Mouse (Mus musculus): Measurements from ENCODE around the gene Sgms2.

The Sgms2 gene

GRCm38 (mm10) chr3:131485388-131485787 lies 5.8 kb downstream of the Sgms2 start:
- no peak for DNase-seq (ENCODE audit: low read depth)

GRCm38 (mm10) chr3:131483650-131484049 lies 7.6 kb downstream of the Sgms2 start:
- no peak for DNase-seq (ENCODE audit: low read depth)

DNA sequence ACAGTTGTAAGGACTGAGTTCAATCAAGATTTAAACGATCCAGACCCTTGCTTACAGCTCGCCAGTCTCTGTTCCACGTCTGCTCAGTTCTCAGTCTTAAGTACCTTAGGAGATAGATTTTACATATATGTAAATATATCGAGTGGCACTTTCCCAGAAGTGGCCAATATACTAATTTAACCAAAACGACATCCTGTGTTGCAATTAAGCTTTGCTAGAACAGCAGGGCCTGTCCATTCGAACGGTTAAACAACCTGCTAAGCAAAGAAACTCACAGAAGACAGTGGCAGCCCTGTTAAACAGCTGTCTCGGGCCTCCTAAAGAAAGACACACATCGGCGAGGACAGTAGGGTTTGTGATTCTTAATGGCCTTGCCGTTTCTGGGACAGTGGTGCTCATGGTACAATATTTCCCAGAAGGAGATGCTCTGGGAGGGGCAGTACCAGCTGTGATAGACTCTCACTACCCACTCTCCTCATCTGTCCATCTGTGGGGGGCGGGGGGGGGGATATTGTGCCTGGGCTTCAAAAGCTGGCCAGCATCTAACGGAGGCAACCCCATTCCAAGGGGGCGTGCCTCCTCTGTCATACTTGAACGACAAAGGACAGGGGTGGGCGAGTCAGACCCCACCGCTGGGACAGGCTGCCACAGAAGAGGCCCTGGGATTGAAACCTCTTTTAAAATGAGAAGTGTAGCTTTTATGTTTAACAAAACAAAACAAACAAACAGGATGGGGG lies 9.1 kb downstream of the Sgms2 start:
- no peak for DNase-seq (ENCODE audit: low read depth)

- peak; percentile 7 for DNase-seq (ENCODE audit: low read depth)
These were observed 10.6 kb downstream of the Sgms2 start for GRCm38 (mm10) chr3:131480659-131481058.

GRCm38 (mm10) chr3:131479415-131479814 lies 11.8 kb downstream of the Sgms2 start:
- no peak for DNase-seq (ENCODE audit: low read depth)

DNA sequence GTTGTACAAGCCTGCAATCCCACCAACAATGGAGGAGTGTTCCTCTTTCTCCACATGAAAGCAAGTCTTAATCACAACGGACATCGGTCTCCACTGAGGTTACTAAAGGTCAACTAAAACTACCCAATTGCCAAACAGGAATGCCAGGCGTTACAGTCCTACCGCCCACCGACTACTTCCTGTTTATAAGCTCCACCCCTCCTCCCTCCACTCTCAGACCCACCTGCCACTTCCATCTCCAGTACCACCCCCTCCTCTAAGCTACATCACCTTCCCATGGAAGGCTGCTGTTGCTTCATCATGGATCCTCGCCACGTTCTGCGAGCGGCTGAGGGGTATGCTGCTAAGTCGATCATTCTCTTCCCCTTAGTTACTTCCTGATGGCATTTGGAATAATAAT lies 15.2 kb downstream of the Sgms2 start:
- no peak for DNase-seq (ENCODE audit: low read depth)

- DNase-seq (ENCODE audit: low read depth) = no peak
These were observed 16.7 kb downstream of the Sgms2 start for GRCm38 (mm10) chr3:131474526-131474925.

DNA sequence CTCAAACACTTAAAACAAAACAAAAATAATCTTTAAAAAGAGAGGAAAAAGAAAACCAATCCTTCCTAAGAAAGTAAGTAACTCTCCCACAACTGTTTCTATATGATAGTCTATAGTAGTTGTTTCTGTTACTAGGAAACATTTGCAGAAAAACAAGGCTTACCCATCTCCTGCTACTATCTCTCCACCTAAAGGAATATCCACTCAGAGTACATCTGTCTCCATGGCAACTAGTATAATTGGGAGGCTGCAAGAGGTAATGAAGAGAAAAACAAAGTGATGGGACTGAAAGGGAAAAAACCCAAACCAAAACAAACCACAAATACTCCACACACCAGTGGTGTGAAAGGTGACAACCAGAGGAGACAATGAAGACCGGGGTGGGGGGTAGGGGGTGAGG lies 17.7 kb downstream of the Sgms2 start:
- no peak for DNase-seq (ENCODE audit: low read depth)

- DNase-seq (ENCODE audit: low read depth) = peak; percentile 25
These were observed 19.4 kb downstream of the Sgms2 start for GRCm38 (mm10) chr3:131471836-131472235.

GRCm38 (mm10) chr3:131471435-131471834 lies 19.8 kb downstream of the Sgms2 start:
- no peak for DNase-seq (ENCODE audit: low read depth)

DNA sequence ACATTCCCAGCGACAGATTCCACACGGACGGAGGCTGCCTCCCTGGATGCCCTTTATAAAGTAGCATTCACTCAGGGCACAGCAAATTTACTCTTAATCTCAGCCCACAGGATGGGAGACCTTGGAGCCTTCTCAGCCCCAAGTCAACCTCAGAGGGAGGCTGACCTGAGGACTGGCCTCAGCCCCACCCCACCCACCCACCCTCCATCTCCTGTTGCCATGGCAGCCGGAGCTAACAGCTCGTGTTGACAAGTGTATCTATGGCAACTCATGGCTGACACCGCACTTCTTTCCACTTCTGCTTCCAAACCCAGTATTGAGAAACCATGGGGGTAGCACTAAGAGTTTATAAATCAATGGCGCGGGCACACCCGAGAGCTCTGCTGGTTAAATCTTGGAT lies 20.4 kb downstream of the Sgms2 start:
- no peak for DNase-seq (ENCODE audit: low read depth)

GRCm38 (mm10) chr3:131469636-131470035 lies 21.6 kb downstream of the Sgms2 start:
- no peak for DNase-seq (ENCODE audit: low read depth)

- no peak for DNase-seq (ENCODE audit: low read depth)
These were observed 24.8 kb downstream of the Sgms2 start for GRCm38 (mm10) chr3:131466371-131466770.

GRCm38 (mm10) chr3:131465536-131466260 lies 25.5 kb downstream of the Sgms2 start:
- DNase-seq (ENCODE audit: low read depth) = no peak

DNA sequence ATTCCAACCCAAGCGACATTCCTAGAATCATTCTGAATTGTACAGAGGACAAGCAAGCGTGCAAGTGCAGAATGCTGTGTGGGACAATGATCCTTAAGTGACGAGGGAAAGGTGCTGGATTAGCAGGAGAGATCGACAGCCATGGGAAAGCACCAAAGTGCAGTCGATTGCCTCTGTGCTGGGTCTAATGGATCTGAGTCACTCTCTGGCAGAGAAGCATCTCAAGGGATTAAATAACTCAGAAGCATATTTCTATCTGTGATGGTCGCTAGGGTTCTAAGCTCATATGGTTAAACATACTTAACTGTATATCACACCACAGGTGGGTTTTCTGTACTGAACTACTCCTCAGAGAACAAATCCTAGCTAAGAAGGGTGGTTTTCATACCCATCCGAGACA lies 118.2 kb downstream of the Sgms2 start:
- DNase-seq (ENCODE audit: low read depth) = no peak

DNA sequence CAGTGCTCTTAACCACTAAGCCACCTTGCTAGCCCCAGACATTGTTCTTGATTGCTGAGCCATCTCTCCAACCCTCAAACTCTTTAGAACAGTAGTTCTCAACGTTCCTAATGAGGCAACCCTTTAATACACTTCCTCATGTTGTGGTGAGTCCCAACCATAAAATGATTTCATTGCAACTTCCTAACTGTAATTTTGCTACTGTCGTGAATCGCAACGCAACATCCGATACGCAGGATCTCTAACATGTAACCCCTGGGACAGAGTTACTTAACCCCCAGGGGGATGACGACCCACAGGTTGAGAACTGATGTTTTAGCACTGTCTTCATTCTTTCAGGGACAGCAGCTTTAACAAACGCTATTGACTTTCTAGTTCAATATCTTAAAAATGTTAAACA lies 122.5 kb downstream of the Sgms2 start:
- DNase-seq (ENCODE audit: low read depth) = no peak

DNA sequence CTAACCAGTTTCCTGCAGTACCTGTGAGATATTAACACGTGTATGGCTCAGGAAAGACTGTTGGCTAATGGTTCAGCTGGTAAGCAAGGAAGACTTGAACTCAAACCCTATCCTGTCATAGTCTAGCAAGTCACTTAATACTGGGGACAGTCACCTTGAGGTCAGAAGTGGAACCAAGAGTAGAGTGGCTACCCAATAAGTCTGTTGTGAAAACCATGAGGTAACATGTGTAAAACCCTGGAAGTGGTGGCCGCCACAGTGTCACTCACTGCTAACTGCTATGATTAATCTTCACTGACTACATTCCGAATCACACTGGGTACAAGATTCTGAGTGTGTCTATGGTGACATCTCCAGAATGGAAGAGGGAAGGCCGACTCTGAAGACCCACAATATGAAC lies 123.8 kb downstream of the Sgms2 start:
- no peak for DNase-seq (ENCODE audit: low read depth)

DNA sequence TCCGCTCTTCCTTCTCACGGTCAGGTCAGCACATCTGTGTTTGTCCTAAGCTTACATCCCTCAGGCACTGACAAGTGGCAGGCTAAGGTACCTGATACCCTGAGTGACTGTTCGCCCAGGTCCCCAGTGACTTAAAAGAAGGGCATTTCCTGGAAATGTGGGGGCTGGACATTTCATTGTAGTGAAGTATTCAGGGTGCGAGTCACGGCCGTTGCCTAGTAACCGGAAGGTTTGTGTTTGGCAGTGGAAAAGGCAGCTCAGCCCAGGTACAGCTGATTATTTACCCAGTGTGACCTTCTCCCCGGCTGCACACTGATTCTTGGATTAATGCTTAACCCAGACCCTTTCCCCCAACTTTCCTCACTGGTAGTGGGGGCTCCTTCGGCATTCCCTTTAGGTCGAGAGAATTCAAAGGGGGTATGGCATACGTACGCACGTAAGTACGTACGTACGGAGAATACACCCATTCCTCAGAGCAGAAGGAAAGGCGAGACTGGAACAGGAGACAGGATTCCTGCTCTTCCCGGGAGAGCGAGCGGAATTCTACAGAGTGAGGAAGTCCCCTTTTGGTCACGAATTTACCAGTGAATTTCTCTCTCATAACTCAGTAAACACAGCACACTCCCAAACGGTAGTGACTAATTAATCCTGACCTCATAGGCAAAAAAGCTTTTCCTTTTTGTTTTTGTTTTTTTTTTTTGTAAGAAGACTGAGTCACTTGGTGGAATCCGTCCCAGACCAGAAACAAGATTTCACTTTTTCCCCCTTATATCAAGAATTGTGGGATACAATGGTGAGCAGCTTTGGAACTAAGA lies 126.4 kb downstream of the Sgms2 start:
- no peak for DNase-seq (ENCODE audit: low read depth)

- no peak for DNase-seq (ENCODE audit: low read depth)
These were observed 127.0 kb downstream of the Sgms2 start for GRCm38 (mm10) chr3:131364194-131364593.

- DNase-seq (ENCODE audit: low read depth) = no peak
These were observed 127.6 kb downstream of the Sgms2 start for GRCm38 (mm10) chr3:131363602-131364001.

GRCm38 (mm10) chr3:131361960-131362359 lies 129.3 kb downstream of the Sgms2 start:
- DNase-seq (ENCODE audit: low read depth) = no peak

DNA sequence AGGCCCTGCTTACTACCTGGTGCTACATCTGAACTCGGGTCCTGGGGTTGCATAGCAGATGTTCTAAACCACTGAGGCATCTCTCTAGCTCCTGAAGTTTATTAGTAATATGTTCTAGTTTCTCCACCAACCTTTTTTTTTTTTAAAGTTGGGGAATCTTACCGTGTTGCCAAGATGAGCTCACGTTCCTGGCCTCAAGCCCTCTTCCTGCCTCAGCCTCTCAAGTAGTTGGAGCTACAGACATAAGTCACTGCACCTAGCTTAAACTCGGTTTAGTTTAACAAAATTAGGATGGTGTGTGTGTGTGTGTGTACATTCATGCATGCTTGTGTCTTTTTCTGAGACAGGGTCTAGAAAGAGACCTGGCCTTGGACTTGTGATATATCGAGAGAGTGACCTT lies 132.2 kb downstream of the Sgms2 start:
- DNase-seq (ENCODE audit: low read depth) = no peak

DNA sequence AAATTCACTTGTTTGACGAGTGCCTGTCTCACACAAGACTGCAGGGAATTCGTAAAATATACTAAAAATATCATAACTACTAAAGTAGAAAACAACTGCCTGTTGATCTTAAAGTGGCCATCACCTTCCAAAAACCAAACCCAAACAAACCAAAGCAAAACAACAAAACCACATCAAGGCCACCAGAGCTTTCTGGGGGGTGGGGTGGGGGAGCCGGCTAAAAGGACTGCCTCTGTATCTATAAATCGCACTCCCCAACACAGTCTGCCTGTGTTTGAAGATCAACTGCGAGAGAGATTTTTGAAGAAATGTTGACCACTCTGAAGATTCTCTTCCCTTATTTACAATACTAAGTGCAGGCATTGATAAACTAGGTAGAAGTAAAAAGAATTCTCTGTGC lies 133.0 kb downstream of the Sgms2 start:
- no peak for DNase-seq (ENCODE audit: low read depth)

Measured in naive thymus-derived CD4-positive, alpha-beta T cell, adult 2 months (primary cell).